Comparison of ENCODE assay signal across 27 mouse cellular contexts in genomic region chr6:129304180-129304579, GRCm38 (mm10). TPM values are rescaled to one million over a fixed set of nuclear protein-coding genes. Genes with fewer than 3 reads are reported as not detected.
DNase-seq lines count a peak whose midpoint lies in the region; ATAC-seq and TF ChIP-seq lines count a peak whose summit lies in the region.
"Had no signal": no experiment of that assay in that cellular context is flagged by ENCODE, and none has a peak within 500 bp of the region (broad histone marks: within the 10 kb centered on the region; RNA-seq: fewer than 3 reads in every experiment).

No protein-coding gene starts in this region.

- H3K4me2 ChIP-seq in kidney, embryonic 15.5 days = no peak overlapping the region
- H3K4me2 ChIP-seq: embryonic facial prominence, embryonic 12.5 days; forebrain, embryonic 13.5 days; forebrain, embryonic 15.5 days had no signal

- peak; percentile 64 for DNase-seq in CD4-positive helper T cell, adult 2 months (ENCODE audit: low read depth, low spot score)
- DNase-seq in lung, postnatal 10 days = no peak
- DNase-seq in thymus, adult 2 months = no peak
- DNase-seq in thymus, postnatal 10 days (ENCODE audit: low spot score in 2 of 2) = no peak
- DNase-seq: adrenal gland, adult 8-10 months; adrenal gland, postnatal 14 days; adrenal gland, postnatal 36 days; cerebellum, adult 11-12 months; cerebellum, adult 2 months; cerebellum, adult 9-10 months; cerebellum, postnatal 10 days; cerebellum, postnatal 25 days had no signal

- ATAC-seq in CD4-positive, CD25-positive, alpha-beta regulatory T cell, adult 4 months = peak; percentile 68
- ATAC-seq in activated CD4-positive, CD25-positive, alpha-beta regulatory T cell, adult 4 months = peak; percentile 79
- peak; percentile 68 for ATAC-seq in inflammation-experienced regulatory T-cells, adult 6 months
- ATAC-seq in kidney, embryonic 15.5 days (replicated peaks; ENCODE audit: low FRiP score) = no peak
- ATAC-seq: forebrain, embryonic 13.5 days; forebrain, embryonic 15.5 days had no signal

- H3K27ac ChIP-seq in thymus, adult 2 months (ENCODE audit: control insufficient read depth, insufficient read depth, low read length) = no peak overlapping the region
- no peak overlapping the region for H3K27ac ChIP-seq in kidney, embryonic 15.5 days
- H3K27ac ChIP-seq: embryonic facial prominence, embryonic 10.5 days; embryonic facial prominence, embryonic 12.5 days; forebrain, embryonic 13.5 days; forebrain, embryonic 15.5 days had no signal

- H3K9me3 ChIP-seq in kidney, embryonic 15.5 days (replicated peaks) = no peaks in the 10 kb centered on the region
- H3K9me3 ChIP-seq: embryonic facial prominence, embryonic 10.5 days; embryonic facial prominence, embryonic 12.5 days; forebrain, embryonic 13.5 days; forebrain, embryonic 15.5 days had no signal

- H3K4me1 ChIP-seq in thymus, adult 2 months (replicated peaks; ENCODE audit: control insufficient read depth, insufficient read depth, low read length) = no peaks in the 10 kb centered on the region
- no peaks in the 10 kb centered on the region for H3K4me1 ChIP-seq in kidney, embryonic 15.5 days
- H3K4me1 ChIP-seq: embryonic facial prominence, embryonic 10.5 days; embryonic facial prominence, embryonic 12.5 days; forebrain, embryonic 13.5 days; forebrain, embryonic 15.5 days had no signal

- 6% methylated on average over 1 of the region's 1 CpGs for WGBS in thymus, adult 2 months
- 72% methylated on average over 1 of the region's 1 CpGs for WGBS in kidney, embryonic 15.5 days

- no peak for TF ChIP-seq CTCF in thymus, adult 2 months (IDR thresholded peaks at IDR 0.05; ENCODE audit: borderline replicate concordance, control insufficient read depth, extremely low read depth, insufficient read depth, low read length, poor library complexity)

- no peaks in the 10 kb centered on the region for H3K36me3 ChIP-seq in thymus, adult 2 months (ENCODE audit: control insufficient read depth, insufficient read depth, low read length)
- H3K36me3 ChIP-seq in kidney, embryonic 15.5 days = no peaks in the 10 kb centered on the region
- H3K36me3 ChIP-seq: embryonic facial prominence, embryonic 10.5 days; embryonic facial prominence, embryonic 12.5 days; forebrain, embryonic 15.5 days; G1E had no signal

- H3K27me3 ChIP-seq in thymus, adult 2 months (ENCODE audit: control insufficient read depth, insufficient read depth, low read length) = no peaks in the 10 kb centered on the region
- no peaks in the 10 kb centered on the region for H3K27me3 ChIP-seq in kidney, embryonic 15.5 days
- H3K27me3 ChIP-seq: CH12.LX; embryonic facial prominence, embryonic 12.5 days; forebrain, embryonic 13.5 days; forebrain, embryonic 15.5 days had no signal

- H3K9ac ChIP-seq in kidney, embryonic 15.5 days = no peak overlapping the region
- H3K9ac ChIP-seq: embryonic facial prominence, embryonic 12.5 days; forebrain, embryonic 13.5 days; forebrain, embryonic 15.5 days had no signal

- no peak overlapping the region for H3K4me3 ChIP-seq in thymus, adult 2 months (ENCODE audit: control insufficient read depth, insufficient read depth, low read length)
- H3K4me3 ChIP-seq in kidney, embryonic 15.5 days (replicated peaks) = no peak overlapping the region
- H3K4me3 ChIP-seq: embryonic facial prominence, embryonic 10.5 days; embryonic facial prominence, embryonic 12.5 days; forebrain, embryonic 13.5 days; forebrain, embryonic 15.5 days had no signal

- TF ChIP-seq POLR2A in thymus, adult 2 months (IDR thresholded peaks at IDR 0.05; ENCODE audit: control insufficient read depth, extremely low read depth, insufficient read depth, low read length, poor library complexity) = no peak

RNA-seq across cellular contexts. Expression of gene 4922502D21Rik, which starts 27.4 kb away (rescaled TPM):
- polyA plus RNA-seq in CD4-positive, CD25-positive, alpha-beta regulatory T cell, adult 4 months (2017; shearing (Covaris generic)) = not detected
- polyA plus RNA-seq in activated CD4-positive, CD25-positive, alpha-beta regulatory T cell, adult 4 months (2017; shearing (Covaris generic)) = not detected
- polyA plus RNA-seq in inflammation-experienced regulatory T-cells, adult 6 months (2017; shearing (Covaris generic)) = not detected
- polyA plus RNA-seq in thymus, adult 2 months (2012; rRNA removed) = 0.10 and 0.15 TPM in 2 replicates
- not detected in 2 replicates for polyA plus RNA-seq in kidney, embryonic 15.5 days (2015; fragmentation: Nextera tagmentation; extraction: Ambion mirVana)
- polyA plus RNA-seq: C2C12; cerebellum, adult 2 months; cortical plate, adult 2 months; embryonic facial prominence, embryonic 10.5 days; embryonic facial prominence, embryonic 12.5 days; embryonic facial prominence, embryonic 14.5 days; forebrain, embryonic 11.5 days; forebrain, embryonic 13.5 days; forebrain, embryonic 15.5 days; frontal cortex, adult 2 months; G1E had no signal

RNA-seq across cellular contexts. Expression of gene Cd69, which starts 28.9 kb away (rescaled TPM):
- 100 to 1,000 TPM; 220 to 231 TPM for polyA plus RNA-seq in CD4-positive, CD25-positive, alpha-beta regulatory T cell, adult 4 months (2017; shearing (Covaris generic))
- polyA plus RNA-seq in activated CD4-positive, CD25-positive, alpha-beta regulatory T cell, adult 4 months (2017; shearing (Covaris generic)) = 100 to 1,000 TPM; 233 to 245 TPM
- polyA plus RNA-seq in inflammation-experienced regulatory T-cells, adult 6 months (2017; shearing (Covaris generic)) = 100 to 1,000 TPM; 152 to 264 (median 175) TPM
- 18.0 and 22.0 TPM in 2 replicates for polyA plus RNA-seq in thymus, adult 2 months (2012; rRNA removed)
- not detected in 2 replicates for polyA plus RNA-seq in kidney, embryonic 15.5 days (2015; fragmentation: Nextera tagmentation; extraction: Ambion mirVana)
- polyA plus RNA-seq: C2C12; cortical plate, adult 2 months; embryonic facial prominence, embryonic 10.5 days; embryonic facial prominence, embryonic 12.5 days; forebrain, embryonic 11.5 days; forebrain, embryonic 13.5 days; forebrain, embryonic 15.5 days; G1E had no signal

RNA-seq across cellular contexts. Expression of gene Clec12a, which starts 38.3 kb away (rescaled TPM):
- 1 to 10 TPM; 1.3 to 1.4 TPM for polyA plus RNA-seq in CD4-positive, CD25-positive, alpha-beta regulatory T cell, adult 4 months (2017; shearing (Covaris generic))
- under 1 TPM; 0.44 to 0.61 TPM for polyA plus RNA-seq in activated CD4-positive, CD25-positive, alpha-beta regulatory T cell, adult 4 months (2017; shearing (Covaris generic))
- polyA plus RNA-seq in inflammation-experienced regulatory T-cells, adult 6 months (2017; shearing (Covaris generic)) = 1 to 10 TPM in 1 of 3 experiments, not detected in 2; 2.0 TPM
- 2.8 and 3.6 TPM in 2 replicates for polyA plus RNA-seq in thymus, adult 2 months (2012; rRNA removed)
- 0.71 and 1.2 TPM in 2 replicates for polyA plus RNA-seq in kidney, embryonic 15.5 days (2015; fragmentation: Nextera tagmentation; extraction: Ambion mirVana)
- polyA plus RNA-seq: C2C12, G1E had no signal

Comparison
In these comparisons a context has a peak if more than half of its experiments do, and no peak if none do; other contexts are left out.
1. RNA of gene Cd69, which starts 28.9 kb away (polyA plus RNA-seq): 233 to 245 TPM in activated CD4-positive, CD25-positive, alpha-beta regulatory T cell, adult 4 months, 220 to 231 TPM in CD4-positive, CD25-positive, alpha-beta regulatory T cell, adult 4 months, 152 to 264 TPM in inflammation-experienced regulatory T-cells, adult 6 months and 18.0 to 22.0 TPM in thymus, adult 2 months; not detected in kidney, embryonic 15.5 days; every median in the first group is over 10 times any median in the second.